Mouse (Mus musculus) cerebellum, adult 2 months (tissue): ENCODE measurements around the gene Unc5cl.

ENCODE experiments used
- CTCF ChIP-seq: fragments of 200-500 bp; IDR thresholded peaks from 2 replicates; pipeline ENCODE4 v1.5.1; 2011; ENCODE audit warnings: low read depth, mild to moderate bottlenecking, control low read depth, low read length, moderate library complexity, borderline replicate concordance; ENCODE audit not compliant: insufficient read depth
- POLR2A ChIP-seq: fragments of 200-500 bp; IDR thresholded peaks from 2 replicates; pipeline ENCODE4 v1.6.1; 2011; ENCODE audit warnings: low read length, control low read depth, borderline replicate concordance; ENCODE audit not compliant: insufficient read depth

GRCm38 (mm10) chr17:48434479-48434878 lies 20.2 kb upstream of the Unc5cl start:
- TF ChIP-seq CTCF (no peak), POLR2A (no peak)
